Mouse (Mus musculus) myocyte (in vitro differentiated cells): ENCODE measurements around the gene Rnaseh2c.

Experiments
- CEBPB ChIP-seq: IDR thresholded peaks from 2 replicates; pipeline ENCODE4 v1.6.1; 2011; ENCODE audit warnings: mild to moderate bottlenecking, moderate library complexity; ENCODE audit not compliant: poor library complexity, insufficient read depth, severe bottlenecking
- E2F4 ChIP-seq: IDR thresholded peaks from one replicate; pipeline ENCODE4 v1.6.1; 2011; ENCODE audit warnings: mild to moderate bottlenecking, control low read depth, moderate library complexity; ENCODE audit not compliant: insufficient read depth
- MAX ChIP-seq: IDR thresholded peaks from one replicate; pipeline ENCODE4 v1.6.1; 2011; ENCODE audit warnings: low read depth, mild to moderate bottlenecking, control low read depth
- MYOG ChIP-seq, 3 experiments: IDR thresholded peaks; one replicate each; pipeline ENCODE4 v1.6.1; 2011; ENCODE audit warnings: control low read depth in 2 of 3, low read depth in 2 of 3, mild to moderate bottlenecking in 2 of 3; ENCODE audit not compliant: insufficient read length in 2 of 3, control insufficient read depth in 1 of 3, insufficient read depth in 1 of 3
- POLR2A ChIP-seq: IDR thresholded peaks from one replicate; pipeline ENCODE4 v1.6.1; 2011; ENCODE audit warnings: low read depth, mild to moderate bottlenecking, control low read depth, moderate library complexity; ENCODE audit not compliant: insufficient read length
- TCF12 ChIP-seq: IDR thresholded peaks from one replicate; pipeline ENCODE4 v1.6.1; 2011; ENCODE audit warnings: mild to moderate bottlenecking, control low read depth; ENCODE audit not compliant: poor library complexity, insufficient read depth, severe bottlenecking
- USF1 ChIP-seq: IDR thresholded peaks from one replicate; pipeline ENCODE4 v1.6.1; 2011; ENCODE audit warnings: low read depth, mild to moderate bottlenecking, control low read depth, moderate library complexity

DNA sequence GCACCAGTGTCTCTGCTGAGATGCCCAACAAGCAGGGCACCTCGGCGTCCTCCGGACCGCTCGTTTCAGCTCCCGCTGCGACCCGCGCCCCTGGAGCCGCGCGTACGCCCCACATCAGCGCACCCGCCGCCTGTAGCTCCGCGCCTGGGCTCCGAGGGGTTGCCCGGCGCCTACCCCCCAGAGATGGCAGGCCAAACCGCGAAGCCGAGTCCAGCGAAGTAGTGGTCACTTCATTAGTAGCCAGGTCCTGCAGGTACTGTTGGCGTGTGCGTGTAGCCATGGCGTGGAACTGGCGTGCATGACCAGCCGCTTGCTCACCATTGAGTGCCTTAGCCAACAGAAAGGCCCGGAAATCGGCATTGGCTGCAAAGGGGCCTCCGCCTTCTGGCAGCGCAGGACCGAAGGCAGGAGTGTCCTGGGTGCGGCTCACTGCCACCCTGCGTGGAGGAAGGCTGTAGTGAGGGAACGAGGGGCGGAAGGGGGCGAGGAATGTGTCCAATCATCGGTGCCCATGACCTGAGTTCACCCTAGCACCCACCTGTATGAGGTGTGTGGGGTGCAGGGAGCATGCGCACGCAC is 53.1 kb downstream of the Rnaseh2c start:
- no peak for TF ChIP-seq MYOG (IDR thresholded peaks at IDR 0.05; ENCODE audit: control insufficient read depth in 1 of 3, insufficient read depth in 1 of 3, insufficient read length in 2 of 3, low read depth in 2 of 3)
- TF ChIP-seq TCF12: no peak
- TF ChIP-seq MAX: no peak
- TF ChIP-seq POLR2A: no peak
- TF ChIP-seq USF1: no peak
- no peak for TF ChIP-seq CEBPB
- TF ChIP-seq E2F4: no peak
